Mouse (Mus musculus) liver, embryonic 11.5 days (tissue): ENCODE results near the gene Srgap2. TPM values are rescaled to one million over a fixed set of nuclear protein-coding genes. Genes with fewer than 3 reads are reported as not detected.

Experiments used
- ATAC-seq: fragments of 200-750 bp; cut with Nextera tagmentation; replicated peaks from 2 replicates; pipeline ENCODE4 v1.8.0; 2017; ENCODE audit warnings: moderate number of reproducible peaks, mild to moderate bottlenecking, moderate TSS enrichment, moderate library complexity; ENCODE audit not compliant: low FRiP score
- DNase-seq: peaks from one replicate; pipeline ENCODE4 v3.0.0-alpha.2; 2017; ENCODE audit warnings: low spot score
- H3K27ac ChIP-seq: fragments of 300-500 bp; sonication (generic); 2 replicates; pipeline ENCODE4 v1.5.1; 2014; ENCODE audit warnings: mild to moderate bottlenecking, low read depth, low read length, control low read depth
- H3K27me3 ChIP-seq: fragments of 300-500 bp; sonication (generic); replicated peaks from 2 replicates; pipeline ENCODE4 v1.6.1; 2014; ENCODE audit warnings: low read length, mixed read lengths; ENCODE audit not compliant: control insufficient read depth, insufficient read depth
- H3K36me3 ChIP-seq: fragments of 300-500 bp; sonication (generic); 2 replicates; pipeline ENCODE4 v1.6.1; 2014; ENCODE audit warnings: mild to moderate bottlenecking, low read length, moderate library complexity, mixed read lengths; ENCODE audit not compliant: control insufficient read depth, insufficient read depth
- H3K4me1 ChIP-seq: fragments of 300-500 bp; sonication (generic); replicated peaks from 2 replicates; pipeline ENCODE4 v1.6.1; 2014; ENCODE audit warnings: low read length, mixed read lengths; ENCODE audit not compliant: control insufficient read depth, insufficient read depth
- H3K4me2 ChIP-seq: fragments of 300-500 bp; sonication (generic); 2 replicates; pipeline ENCODE4 v1.6.1; 2014; ENCODE audit warnings: mild to moderate bottlenecking, control low read depth, moderate library complexity
- H3K4me3 ChIP-seq: fragments of 300-500 bp; sonication (generic); 2 replicates; pipeline ENCODE4 v1.5.1; 2014; ENCODE audit warnings: low read depth, low read length, control low read depth
- H3K9ac ChIP-seq: fragments of 300-500 bp; sonication (generic); 2 replicates; pipeline ENCODE4 v1.6.1; 2014; ENCODE audit warnings: low read depth, low read length, control low read depth
- H3K9me3 ChIP-seq: fragments of 300-500 bp; sonication (generic); 2 replicates; pipeline ENCODE4 v1.6.1; 2016; ENCODE audit warnings: low read length, inconsistent platforms, mixed read lengths; ENCODE audit not compliant: control insufficient read depth
- WGBS: fragments of 180-500 bp; shearing (Covaris S2); extraction: QIAGEN DNeasy Blood & Tissue Kit; methylation state at CpG from one replicate; pipeline ENCODE4 v1.1.7; 2014; 5-methylcytosine and 5-hydroxymethylcytosine counted together
- microRNA-seq: library from miRNA; unstranded; fragments of <30 nt; microRNA quantifications from one replicate; pipeline ENCODE4, GENCODE M21; 2017; ENCODE audit warnings: borderline number of aligned reads
- polyA plus RNA-seq: library from polyadenylated mRNA; unstranded; fragments of >200 nt; fragmentation: Nextera tagmentation; extraction: Ambion mirVana; gene quantifications from 2 replicates; pipeline ENCODE4 v1.2.1, GENCODE M21; 2014

Srgap2 gene
- polyA plus RNA-seq, 1 experiment from 2014 or later = 16.1 TPM

DNA sequence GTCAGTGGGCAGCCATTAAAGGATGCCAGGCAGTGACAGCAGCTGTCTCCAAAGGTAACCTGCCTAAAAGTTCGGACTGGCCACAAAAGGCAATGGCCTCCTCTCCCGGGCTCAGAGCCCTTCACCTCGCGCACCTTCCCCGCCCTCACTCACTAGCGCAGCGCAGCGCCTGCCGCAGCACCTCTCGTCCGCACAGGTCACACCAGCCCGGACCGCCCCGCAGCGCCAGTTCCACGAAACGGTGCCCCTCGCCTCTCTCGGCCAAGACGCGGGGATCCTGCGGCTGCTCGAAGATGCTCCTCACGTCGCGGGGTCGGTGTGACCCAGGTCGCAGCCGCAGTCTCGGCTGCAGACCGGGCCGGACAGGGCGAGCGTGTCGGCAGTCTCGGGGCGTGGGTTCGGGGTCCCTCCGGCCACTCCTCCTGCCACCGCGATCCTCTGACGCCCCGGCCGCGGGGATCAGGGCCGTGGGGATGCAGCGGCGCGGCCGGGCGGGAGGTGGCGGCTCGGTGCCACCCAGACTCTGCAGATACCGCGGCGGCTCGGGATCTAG, 282.5 kb downstream of the Srgap2 start:
- DNase-seq (peak; percentile 45), ATAC-seq (peak; percentile 13)
- Histone ChIP-seq H3K4me1 (peaks cover 11% of the 10 kb centered on the region), H3K9ac (peak overlapping the region; percentile 53), H3K27me3 (peaks cover 53% of the 10 kb centered on the region), H3K4me2 (peak overlapping the region; percentile 75), H3K9me3 (no peaks in the 10 kb centered on the region), H3K4me3 (peak overlapping the region; percentile 61), H3K27ac (no peak overlapping the region), H3K36me3 (no peaks in the 10 kb centered on the region)
- WGBS = 2% methylated on average over 57 of the region's 57 CpGs

DNA sequence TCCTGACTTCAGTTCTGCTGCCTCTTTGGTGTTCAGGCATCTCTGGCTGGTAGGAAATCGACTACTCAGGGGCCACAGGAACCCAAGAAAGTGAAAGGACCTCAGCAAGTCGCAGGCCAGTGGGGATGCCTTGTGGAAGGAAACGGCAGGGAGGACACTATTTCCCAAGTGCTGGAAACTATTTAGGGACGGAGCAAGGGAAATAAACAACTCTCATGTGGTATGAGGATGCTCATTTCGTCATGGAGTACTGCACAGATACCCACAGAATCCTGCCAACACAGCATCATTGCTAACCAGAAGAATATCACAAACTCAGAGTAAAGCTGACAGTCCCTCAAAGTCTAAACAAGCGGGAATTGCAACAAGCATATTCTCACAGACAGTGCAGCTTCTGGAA, 284.2 kb downstream of the Srgap2 start:
- Histone ChIP-seq H3K27ac (no peak overlapping the region), H3K4me1 (peaks cover 11% of the 10 kb centered on the region), H3K9ac (no peak overlapping the region), H3K4me3 (no peak overlapping the region), H3K9me3 (no peaks in the 10 kb centered on the region), H3K36me3 (no peaks in the 10 kb centered on the region), H3K27me3 (peaks cover 43% of the 10 kb centered on the region), H3K4me2 (peak overlapping the region; percentile 26)
- WGBS = 47% methylated on average over 6 of the region's 6 CpGs
- DNase-seq = no peak
- ATAC-seq = no peak

DNA sequence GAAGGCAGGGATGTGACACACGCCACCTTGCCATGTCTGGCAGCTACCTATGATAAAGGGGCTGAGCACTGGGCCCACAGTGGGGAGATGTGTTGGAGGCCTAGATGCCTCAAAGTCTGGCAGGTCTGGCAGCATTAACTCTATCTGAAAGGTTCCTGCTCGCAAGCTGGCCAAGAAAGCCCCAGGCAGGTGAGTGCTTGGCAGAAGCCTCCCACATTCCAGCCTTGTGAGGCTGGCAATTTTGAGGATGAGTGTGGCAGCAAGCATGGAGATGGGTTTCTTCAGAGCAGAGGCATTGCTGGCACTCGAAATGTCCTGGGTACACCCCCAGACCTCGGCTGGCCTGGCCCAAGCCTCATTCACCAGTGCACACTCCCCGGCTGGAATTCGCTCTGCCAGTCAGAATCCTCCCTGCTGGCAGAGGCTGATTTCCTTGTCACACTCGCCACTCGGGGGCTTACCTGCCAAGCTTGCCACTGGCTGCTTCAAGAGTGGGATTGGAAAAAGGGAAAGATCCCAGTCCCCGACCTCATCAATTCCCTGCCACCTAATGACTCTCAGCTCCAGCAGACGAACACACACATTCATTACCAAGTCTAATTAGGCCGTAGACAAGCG, 287.5 kb downstream of the Srgap2 start:
- H3K27ac ChIP-seq = no peak overlapping the region
- 65% methylated on average over 12 of the region's 12 CpGs for WGBS
- no peak overlapping the region for H3K4me2 ChIP-seq
- no peaks in the 10 kb centered on the region; the same call in 1 of the 2 replicates for H3K4me1 ChIP-seq
- H3K27me3 ChIP-seq = peaks cover 29% of the 10 kb centered on the region
- H3K9ac ChIP-seq = no peak overlapping the region
- ATAC-seq = no peak
- H3K36me3 ChIP-seq = no peaks in the 10 kb centered on the region
- DNase-seq = no peak
- no peaks in the 10 kb centered on the region for H3K9me3 ChIP-seq
- no peak overlapping the region for H3K4me3 ChIP-seq

DNA sequence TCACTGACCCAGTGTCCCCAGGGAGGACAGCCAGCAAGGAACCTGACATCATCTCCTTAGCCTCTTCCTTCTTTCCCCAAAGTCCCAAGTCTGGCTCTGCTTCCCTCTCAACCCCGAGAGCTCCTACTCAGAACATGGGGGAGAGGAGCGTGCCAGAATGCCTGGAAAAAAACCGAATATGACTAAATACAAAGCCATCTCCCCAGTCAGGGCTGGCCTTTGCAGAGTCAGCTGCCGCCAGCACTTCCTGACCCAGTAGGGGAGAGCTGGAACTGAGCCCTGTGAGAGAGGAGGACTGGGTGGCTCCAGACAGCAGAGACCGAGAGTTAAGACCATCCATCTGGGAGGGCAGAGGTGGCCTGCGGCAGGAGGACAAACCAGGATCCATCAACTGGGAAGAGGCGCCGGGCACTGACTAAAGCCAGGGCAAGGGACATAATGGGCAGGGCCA, 288.2 kb downstream of the Srgap2 start:
- Histone ChIP-seq H3K4me1 (no peaks in the 10 kb centered on the region; the same call in 1 of the 2 replicates), H3K36me3 (no peaks in the 10 kb centered on the region), H3K27me3 (peaks cover 22% of the 10 kb centered on the region), H3K9me3 (no peaks in the 10 kb centered on the region), H3K9ac (no peak overlapping the region), H3K4me3 (no peak overlapping the region), H3K27ac (no peak overlapping the region), H3K4me2 (no peak overlapping the region)
- WGBS = 59% methylated on average over 8 of the region's 8 CpGs
- DNase-seq = no peak
- ATAC-seq = no peak

DNA sequence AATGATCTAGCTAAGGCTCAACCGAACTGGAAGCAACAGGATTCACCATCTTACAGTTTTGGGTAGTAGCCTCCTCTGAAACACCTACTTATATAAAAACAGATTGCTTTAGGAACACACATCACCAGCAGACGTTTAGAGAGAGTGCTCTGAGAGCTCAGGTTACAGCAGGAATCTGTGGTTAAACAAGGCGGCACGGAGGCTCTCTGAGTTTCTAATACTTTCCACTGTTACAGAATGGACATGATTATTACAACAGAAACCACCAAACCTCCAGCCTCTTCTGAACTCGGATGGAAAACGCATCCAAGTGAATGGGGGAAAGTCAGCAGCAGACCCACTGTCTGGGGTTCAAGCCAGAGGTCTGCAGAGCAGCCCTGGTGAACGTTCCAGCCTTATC, 291.1 kb downstream of the Srgap2 start:
- Histone ChIP-seq H3K4me1 (no peaks in the 10 kb centered on the region), H3K27ac (no peak overlapping the region)

More for the DNA sequence above, 291.1 kb downstream of the Srgap2 start:
- Histone ChIP-seq H3K4me3 (no peak overlapping the region), H3K27me3 (peaks cover under 1% of the 10 kb centered on the region; the same call in 1 of the 2 replicates), H3K4me2 (no peak overlapping the region), H3K36me3 (no peaks in the 10 kb centered on the region), H3K9me3 (no peaks in the 10 kb centered on the region), H3K9ac (no peak overlapping the region)
- ATAC-seq = no peak
- no peak for DNase-seq
- 52% methylated on average over 7 of the region's 7 CpGs for WGBS

Small RNAs within 50 kb of the gene (microRNA-seq; reads per million reads assigned to microRNA genes)
- not detected for gene Gm24273

Other genes with a start within 250 kb of the Srgap2 start
- gene Ikbke, start 247.7 kb downstream of the Srgap2 start, polyA plus RNA-seq = 3.9 and 4.7 TPM in 2 replicates
- 4.8 and 4.9 TPM in 2 replicates for gene Fam72a, start 551 bp upstream of the Srgap2 start, polyA plus RNA-seq
- gene Avpr1b, start 71.9 kb upstream of the Srgap2 start, polyA plus RNA-seq = not detected in 2 replicates
- 9.3 and 10.6 TPM in 2 replicates for gene Ctse, start 111.0 kb upstream of the Srgap2 start, polyA plus RNA-seq
- 0.53 and 1.1 TPM in 2 replicates for gene Rab7b, start 161.3 kb upstream of the Srgap2 start, polyA plus RNA-seq
- not detected in 2 replicates for gene Slc26a9, start 216.7 kb upstream of the Srgap2 start, polyA plus RNA-seq